In the genomic region with DNA sequence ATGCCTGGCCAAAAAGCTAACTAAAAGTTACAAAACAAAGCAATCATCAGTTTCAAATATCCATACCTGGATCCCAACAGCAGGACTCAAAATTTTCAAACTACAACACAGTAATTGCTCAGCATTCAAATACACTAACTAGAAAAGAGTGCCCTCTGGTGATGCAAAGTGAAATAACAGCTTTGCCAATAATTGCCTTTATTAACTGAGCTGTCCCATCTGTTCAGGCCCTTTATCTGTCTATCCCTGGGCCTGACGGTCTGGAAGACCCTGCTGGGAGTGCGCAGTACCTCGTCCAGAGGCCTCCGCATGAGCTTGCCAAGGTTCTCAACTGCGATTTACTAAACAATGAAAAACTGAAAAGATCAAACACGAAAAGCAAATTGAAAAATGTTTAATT, we compare ENCODE assay signal across 8 mouse cellular contexts. TPM values are rescaled to one million over a fixed set of nuclear protein-coding genes. Genes with fewer than 3 reads are reported as not detected.
DNase-seq lines count a peak whose midpoint lies in the region; ATAC-seq lines count a peak whose summit lies in the region.

No protein-coding gene starts in this region.

- H3K9me3 ChIP-seq in embryonic facial prominence, embryonic 11.5 days (replicated peaks; ENCODE audit: control insufficient read depth, low read length), result no peaks in the 10 kb centered on the region
- H3K9me3 ChIP-seq in embryonic facial prominence, embryonic 10.5 days, result no peaks in the 10 kb centered on the region

- H3K9ac ChIP-seq in embryonic facial prominence, embryonic 11.5 days (replicated peaks; ENCODE audit: low read length), result no peak overlapping the region

- H3K27ac ChIP-seq in embryonic facial prominence, embryonic 11.5 days (replicated peaks; ENCODE audit: low read depth, low read length), result no peak overlapping the region
- no peak overlapping the region for H3K27ac ChIP-seq in embryonic facial prominence, embryonic 10.5 days (replicated peaks)

- WGBS in embryonic facial prominence, embryonic 11.5 days, result 65% methylated on average over 6 of the region's 6 CpGs
- WGBS in embryonic facial prominence, embryonic 10.5 days, result 63% methylated on average over 6 of the region's 6 CpGs
- 63% methylated on average over 6 of the region's 6 CpGs for whole genome bisulfite sequencing in large intestine, adult 2 months

- H3K27me3 ChIP-seq in embryonic facial prominence, embryonic 11.5 days (ENCODE audit: control insufficient read depth, insufficient read depth, low read length), result no peaks in the 10 kb centered on the region
- H3K27me3 ChIP-seq in embryonic facial prominence, embryonic 10.5 days (replicated peaks; ENCODE audit: low read depth, poor library complexity, severe bottlenecking), result no peaks in the 10 kb centered on the region

- DNase-seq in embryonic facial prominence, embryonic 11.5 days (ENCODE audit: low spot score), result peak; percentile 80
- no peak for DNase-seq in embryonic facial prominence, embryonic 10.5 days (ENCODE audit: low spot score)
- peak; percentile 14 for DNase-seq in thymus, postnatal 14 days
- no peak for DNase-seq in thymus, postnatal 25 days
- DNase-seq in embryo, embryonic 9.5 days (ENCODE audit: extremely low spot score), result peak; percentile 29
- peak; percentile 7 for DNase-seq in large intestine, adult 2 months (ENCODE audit: low read depth, low spot score)
- no peak for DNase-seq in frontal cortex, postnatal 25 days (ENCODE audit: low spot score in 2 of 2)

- H3K4me1 ChIP-seq in embryonic facial prominence, embryonic 11.5 days (ENCODE audit: control insufficient read depth, insufficient read depth, low read length), result no peaks in the 10 kb centered on the region
- peaks cover 2% of the 10 kb centered on the region; the same call in 1 of the 2 replicates for H3K4me1 ChIP-seq in embryonic facial prominence, embryonic 10.5 days

- H3K4me2 ChIP-seq in embryonic facial prominence, embryonic 11.5 days (ENCODE audit: low read depth, low read length), result no peak overlapping the region

- no peak overlapping the region for H3K4me3 ChIP-seq in embryonic facial prominence, embryonic 11.5 days (ENCODE audit: low read depth, low read length)
- no peak overlapping the region for H3K4me3 ChIP-seq in embryonic facial prominence, embryonic 10.5 days

- ATAC-seq in embryonic facial prominence, embryonic 11.5 days (replicated peaks; ENCODE audit: insufficient number of reproducible peaks, low FRiP score, low TSS enrichment, low read depth), result 0 out of 2 replicates have a peak, but pooled peaks have one; percentile 61
- ATAC-seq in megakaryocyte-erythroid progenitor cell, adult 5-6 weeks (replicated peaks; ENCODE audit: low FRiP score, low TSS enrichment, poor library complexity, severe bottlenecking), result peak; percentile 69

- no peaks in the 10 kb centered on the region for H3K36me3 ChIP-seq in embryonic facial prominence, embryonic 11.5 days (replicated peaks; ENCODE audit: control insufficient read depth, insufficient read depth, low read depth, low read length)
- H3K36me3 ChIP-seq in embryonic facial prominence, embryonic 10.5 days (replicated peaks), result peaks cover 6% of the 10 kb centered on the region; the same call in 1 of the 2 replicates

RNA-seq across cellular contexts. Expression of a gene that starts 58.1 kb away (rescaled TPM):
- 10.7 and 10.8 TPM in 2 replicates for polyA plus RNA-seq in embryonic facial prominence, embryonic 11.5 days (2014; fragmentation: Nextera tagmentation; extraction: Ambion mirVana)
- polyA plus RNA-seq in embryonic facial prominence, embryonic 10.5 days (2016; fragmentation: Nextera tagmentation; extraction: Ambion mirVana), result 10.5 and 11.8 TPM in 2 replicates
- polyA plus RNA-seq in large intestine, adult 2 months (2012; rRNA removed), result 3.6 and 5.2 TPM in 2 replicates
- total RNA-seq in megakaryocyte-erythroid progenitor cell, adult 5-6 weeks (2014; fragmentation: Nextera tagmentation), result 62.2 and 81.3 TPM in 2 replicates
- total RNA-seq in megakaryocyte-erythroid progenitor cell, adult 5-6 weeks (2017), result 49.6 and 87.1 TPM in 2 replicates

RNA-seq across cellular contexts. Expression of a gene that starts 58.3 kb away (rescaled TPM):
- polyA plus RNA-seq in embryonic facial prominence, embryonic 11.5 days (2014; fragmentation: Nextera tagmentation; extraction: Ambion mirVana), result 0.20 and 0.49 TPM in 2 replicates
- 0.18 and 0.39 TPM in 2 replicates for polyA plus RNA-seq in embryonic facial prominence, embryonic 10.5 days (2016; fragmentation: Nextera tagmentation; extraction: Ambion mirVana)
- polyA plus RNA-seq in large intestine, adult 2 months (2012; rRNA removed), result 0.58 TPM in 2 replicates
- total RNA-seq in megakaryocyte-erythroid progenitor cell, adult 5-6 weeks (2014; fragmentation: Nextera tagmentation), result not detected in 2 replicates
- total RNA-seq in megakaryocyte-erythroid progenitor cell, adult 5-6 weeks (2017), result not detected in 2 replicates

Comparison
In these comparisons a context has a peak if more than half of its experiments do, and no peak if none do; other contexts are left out.
1. DNase-seq: peak in embryonic facial prominence, embryonic 11.5 days (single experiment), thymus, postnatal 14 days (single experiment), embryo, embryonic 9.5 days (single experiment) and large intestine, adult 2 months (single experiment); none in embryonic facial prominence, embryonic 10.5 days (single experiment), thymus, postnatal 25 days (single experiment) and frontal cortex, postnatal 25 days (0 of 2).